Mouse (Mus musculus) thymus, adult 2 months (tissue): ENCODE results near the gene Aldh5a1.

ENCODE experiments used
- CTCF ChIP-seq: fragments of 200-500 bp; IDR thresholded peaks from 2 replicates; pipeline ENCODE4 v1.5.1; 2012; ENCODE audit warnings: mild to moderate bottlenecking, control low read depth, low read length, moderate library complexity, borderline replicate concordance; ENCODE audit not compliant: control insufficient read depth, poor library complexity, insufficient read depth; ENCODE audit errors: extremely low read depth
- POLR2A ChIP-seq: fragments of 200-500 bp; IDR thresholded peaks from 2 replicates; pipeline ENCODE4 v1.6.1; 2012; ENCODE audit warnings: mild to moderate bottlenecking, low read length, control low read depth, moderate library complexity; ENCODE audit not compliant: control insufficient read depth, poor library complexity, insufficient read depth; ENCODE audit errors: extremely low read depth

GRCm38 (mm10) chr13:24862021-24862420, 75.4 kb downstream of the Aldh5a1 start:
- TF ChIP-seq POLR2A (no peak), CTCF (no peak)
